Mouse (Mus musculus) inflammation-experienced regulatory T-cells, adult 6 months (primary cell): ENCODE results near the gene Kctd17. TPM values are rescaled to one million over a fixed set of nuclear protein-coding genes. Genes with fewer than 3 reads are reported as not detected.

Experiments used
- ATAC-seq: one replicate; pipeline ENCODE4 v1.8.0; 2017
- polyA plus RNA-seq, 3 experiments: library from polyadenylated mRNA; unstranded; fragments of 100-300 nt; shearing (Covaris generic); gene quantifications; one replicate each; pipeline ENCODE4 v1.2.1; 2017

Gene Kctd17
- polyA plus RNA-seq, 3 experiments from 2014 or later = 7.5 to 14.9 (median 8.8) TPM

DNA sequence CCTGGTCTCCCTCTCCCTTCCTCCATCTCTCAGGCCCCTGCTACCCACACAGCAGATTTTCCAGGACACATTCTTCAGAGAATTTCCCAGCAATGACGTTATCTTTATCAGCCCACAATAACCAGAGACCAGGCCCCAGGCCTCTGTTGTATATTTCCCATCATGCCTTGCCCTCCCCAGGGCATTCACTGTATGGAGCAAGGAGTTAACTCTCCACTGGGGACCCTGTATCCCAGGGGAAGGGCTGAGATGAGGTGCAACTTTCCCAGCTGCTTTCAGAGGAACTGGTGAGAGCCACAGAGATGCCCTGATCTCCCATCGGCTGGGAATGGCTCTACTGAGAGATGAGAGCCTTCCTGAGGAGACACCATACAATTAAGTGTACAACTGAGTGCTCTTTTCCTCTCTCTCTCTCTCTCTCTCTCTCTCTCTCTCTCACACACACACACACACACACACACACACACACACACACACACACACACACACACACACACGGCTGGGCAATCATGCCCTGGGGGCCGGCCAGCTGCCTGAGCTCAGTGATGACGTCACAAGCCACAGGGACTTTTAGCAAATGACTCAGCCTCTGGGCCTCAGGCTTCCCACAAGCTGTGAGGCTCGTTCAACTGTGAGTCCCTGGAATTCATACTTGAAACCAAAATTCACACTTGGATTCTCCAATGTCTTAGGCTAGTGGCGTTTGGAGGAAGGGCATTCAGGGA, 21.5 kb downstream of the Kctd17 start:
- peak; percentile 73 for ATAC-seq

DNA sequence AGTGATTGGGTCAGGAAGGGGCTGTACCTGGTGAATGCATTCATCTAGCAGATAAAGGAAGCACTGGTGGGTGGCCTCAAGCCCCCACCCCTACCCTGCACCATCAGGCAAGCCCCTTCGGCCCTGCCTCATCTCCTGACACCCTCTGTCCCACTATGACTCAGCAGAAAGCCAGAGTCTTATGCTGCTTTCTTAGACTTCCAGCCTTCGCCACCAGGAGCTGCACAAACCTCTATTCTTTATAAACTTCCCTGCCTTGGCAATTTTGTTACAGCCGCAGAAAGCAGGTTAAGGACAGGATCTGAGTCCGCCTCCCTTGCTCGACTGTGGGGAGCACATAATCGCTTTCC, 22.0 kb downstream of the Kctd17 start:
- ATAC-seq = peak; percentile 30

DNA sequence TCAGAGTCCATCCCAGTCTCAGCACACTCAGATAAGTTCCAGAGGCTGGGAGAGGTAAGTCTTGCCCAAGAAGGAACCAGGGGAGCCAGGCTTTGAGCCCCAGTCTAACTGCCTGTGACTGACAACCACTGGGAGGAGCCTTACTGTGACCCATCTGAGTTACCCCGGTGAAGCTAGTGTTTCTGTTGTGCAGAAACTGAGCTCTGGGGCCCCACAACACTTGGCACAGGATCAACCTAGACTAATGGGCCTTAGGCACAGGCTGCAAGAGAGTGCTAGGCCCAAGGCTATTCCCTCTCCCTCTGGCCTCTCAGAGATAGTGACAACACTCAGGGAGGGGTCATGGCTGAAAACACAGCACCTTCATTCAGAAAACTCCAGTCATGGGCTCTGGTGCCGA, 22.8 kb downstream of the Kctd17 start:
- ATAC-seq = no peak

DNA sequence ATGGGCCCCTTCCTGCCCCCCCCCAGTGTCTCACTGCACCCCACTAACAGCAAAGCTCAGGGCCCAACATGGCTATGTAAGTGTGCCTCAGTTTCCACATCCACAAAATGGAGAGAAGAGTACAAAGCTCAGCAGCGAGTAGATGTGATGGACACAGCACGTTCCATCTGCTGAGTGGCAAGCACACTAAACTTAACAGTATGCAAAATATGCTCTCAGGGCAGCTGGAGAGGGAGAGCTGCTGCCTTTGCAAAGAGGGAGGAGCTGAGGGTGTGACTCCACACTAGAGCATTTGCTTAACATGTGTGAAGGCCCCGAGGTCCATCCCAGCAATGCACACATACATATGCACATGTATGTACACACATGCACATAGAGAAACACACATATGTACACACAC, 24.6 kb downstream of the Kctd17 start:
- ATAC-seq = no peak

DNA sequence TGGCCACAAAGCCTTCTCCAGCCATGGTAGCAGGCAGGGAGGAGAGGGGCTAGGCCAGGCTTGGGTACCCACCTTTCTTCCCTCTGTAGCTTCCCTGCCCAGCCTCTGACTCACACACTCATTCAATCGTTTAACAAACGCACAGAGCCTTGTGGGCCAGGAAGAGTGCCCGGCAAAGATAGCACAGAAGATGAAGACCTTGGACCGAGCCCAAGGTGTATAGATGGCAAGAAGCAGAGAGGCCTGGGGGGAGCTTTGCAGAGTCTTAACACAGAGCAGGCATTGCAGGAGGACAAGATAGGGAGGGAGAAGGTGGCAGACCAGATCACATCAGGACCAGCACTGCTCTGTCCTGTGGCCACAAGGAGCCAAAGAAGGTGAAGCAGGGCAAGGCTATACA, 26.8 kb downstream of the Kctd17 start:
- no peak for ATAC-seq

DNA sequence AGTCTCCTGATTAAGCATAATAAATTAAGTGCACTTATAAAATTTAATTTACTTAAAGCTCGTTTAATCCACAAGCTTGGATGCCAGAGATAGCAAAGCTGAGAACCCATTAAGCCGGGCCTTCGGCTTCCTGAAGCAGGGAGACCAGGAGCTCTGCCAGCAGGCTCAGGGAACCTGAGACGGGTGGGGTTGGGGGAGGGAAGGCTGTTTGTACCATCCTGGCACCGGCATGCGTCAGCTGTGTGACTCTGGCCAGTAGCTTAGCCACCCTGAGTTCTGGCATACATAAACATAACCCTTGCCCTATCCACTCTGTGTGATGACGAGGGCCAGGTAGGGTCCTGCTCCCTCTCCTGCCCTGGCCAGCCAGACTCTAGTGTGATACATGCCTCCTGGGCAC, 27.7 kb downstream of the Kctd17 start:
- no peak for ATAC-seq

DNA sequence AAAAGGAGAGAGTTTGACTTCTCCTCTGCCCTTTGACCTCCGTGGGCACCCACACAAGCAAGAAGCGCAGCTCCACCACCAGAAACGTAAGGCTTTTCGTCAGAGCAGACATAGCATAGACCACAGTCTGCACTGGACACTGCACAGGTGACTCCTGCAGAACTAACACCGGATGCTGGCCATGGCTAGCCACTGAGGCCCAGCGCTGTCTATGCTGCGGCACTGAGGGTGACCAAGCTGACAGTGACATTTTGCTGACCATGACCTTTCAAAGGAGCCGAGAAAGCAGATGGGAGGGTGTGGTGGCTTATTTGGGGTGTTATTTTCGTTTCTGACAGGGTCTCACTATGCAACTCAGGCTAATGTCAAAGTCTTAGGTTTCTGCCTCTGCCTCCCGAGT, 28.8 kb downstream of the Kctd17 start:
- ATAC-seq = no peak

DNA sequence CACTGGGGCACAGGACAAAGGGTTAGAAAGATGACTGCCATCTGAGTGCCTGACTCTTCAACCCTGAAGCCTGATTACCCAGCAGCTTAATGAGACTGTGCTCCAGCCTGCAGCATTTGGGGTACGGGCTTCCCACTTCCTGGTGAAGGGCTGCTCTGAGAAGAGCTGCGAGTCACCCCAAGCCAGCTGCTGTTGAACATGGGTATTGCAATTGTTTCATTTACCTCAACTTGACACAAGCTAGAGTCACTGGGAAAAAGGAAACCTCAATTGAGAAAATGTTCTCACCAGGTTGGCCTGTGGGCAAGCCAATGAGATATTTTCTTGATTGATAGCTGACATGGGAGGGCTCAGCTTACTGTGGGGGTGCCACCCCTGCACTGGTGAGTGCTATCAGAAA, 34.6 kb downstream of the Kctd17 start:
- ATAC-seq = peak; percentile 87

DNA sequence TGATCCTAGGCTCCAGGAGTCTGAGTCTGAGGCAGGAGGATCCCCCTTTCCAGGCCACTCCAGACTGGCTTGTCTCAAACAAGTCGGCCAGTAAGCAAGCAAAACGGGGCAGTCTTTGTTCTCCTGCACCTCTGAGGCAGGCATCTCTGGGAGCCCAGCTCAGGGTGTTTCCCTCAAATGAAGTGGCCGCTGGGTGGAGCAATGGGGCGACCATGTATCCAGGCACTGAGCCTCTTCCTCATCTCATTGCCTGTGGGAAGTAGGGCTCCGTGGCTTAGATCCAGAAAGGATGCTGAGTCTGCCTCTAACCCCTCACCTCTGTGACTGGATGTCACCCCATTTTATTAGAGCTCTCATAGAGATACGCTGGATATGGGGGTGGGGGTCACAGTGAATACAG, 38.4 kb downstream of the Kctd17 start:
- no peak for ATAC-seq

DNA sequence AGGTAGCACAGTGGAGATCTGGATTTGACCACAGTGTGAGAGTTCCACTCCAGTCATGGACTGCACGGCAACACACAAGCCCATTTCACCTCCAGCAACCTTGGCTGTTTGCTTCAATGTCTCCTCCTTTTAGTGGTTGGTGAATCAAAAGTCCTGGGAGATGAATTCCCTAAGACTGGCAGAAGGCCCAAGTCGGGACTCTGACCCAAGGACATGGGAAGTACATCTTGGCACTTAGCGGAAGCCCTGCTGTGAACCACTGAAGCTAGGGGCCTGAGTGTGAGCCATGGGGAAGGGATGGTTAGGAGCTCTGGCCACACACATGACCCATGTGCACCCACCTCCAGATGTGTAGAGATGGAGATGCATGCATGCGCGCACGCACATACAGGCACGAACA, 39.2 kb downstream of the Kctd17 start:
- no peak for ATAC-seq

DNA sequence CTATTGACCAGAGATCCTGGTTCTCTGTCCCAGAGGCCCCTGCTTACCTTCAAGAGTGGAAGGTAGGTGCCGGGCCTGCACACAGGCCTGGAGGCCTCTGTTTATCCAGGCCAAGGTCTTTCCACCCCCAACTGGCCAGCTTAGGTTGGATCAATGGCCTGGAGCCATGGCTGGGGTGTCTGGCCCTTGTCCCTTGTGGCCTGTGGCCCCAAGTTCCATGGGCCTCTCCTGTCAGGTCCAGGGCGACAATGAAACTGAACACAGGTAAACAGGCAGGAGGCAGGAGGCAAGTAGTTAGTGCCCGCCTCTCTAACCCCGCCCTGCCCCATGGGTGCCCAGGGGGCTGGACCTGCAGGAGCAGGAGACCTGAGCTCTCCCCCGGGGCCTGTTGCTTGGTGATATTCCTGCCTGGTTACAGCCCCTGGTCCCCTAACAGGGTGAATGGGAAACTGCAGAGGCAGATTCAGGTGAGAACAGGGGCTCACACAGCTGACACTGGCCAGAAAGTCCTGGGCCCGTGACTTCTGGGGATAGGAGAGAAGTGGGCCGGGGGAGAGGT, 40.1 kb downstream of the Kctd17 start, which contains the start of gene Tmprss6:
Gene Tmprss6 (minus strand): TSS at position 256 of the 559 bp plus-strand sequence.
- ATAC-seq = no peak

DNA sequence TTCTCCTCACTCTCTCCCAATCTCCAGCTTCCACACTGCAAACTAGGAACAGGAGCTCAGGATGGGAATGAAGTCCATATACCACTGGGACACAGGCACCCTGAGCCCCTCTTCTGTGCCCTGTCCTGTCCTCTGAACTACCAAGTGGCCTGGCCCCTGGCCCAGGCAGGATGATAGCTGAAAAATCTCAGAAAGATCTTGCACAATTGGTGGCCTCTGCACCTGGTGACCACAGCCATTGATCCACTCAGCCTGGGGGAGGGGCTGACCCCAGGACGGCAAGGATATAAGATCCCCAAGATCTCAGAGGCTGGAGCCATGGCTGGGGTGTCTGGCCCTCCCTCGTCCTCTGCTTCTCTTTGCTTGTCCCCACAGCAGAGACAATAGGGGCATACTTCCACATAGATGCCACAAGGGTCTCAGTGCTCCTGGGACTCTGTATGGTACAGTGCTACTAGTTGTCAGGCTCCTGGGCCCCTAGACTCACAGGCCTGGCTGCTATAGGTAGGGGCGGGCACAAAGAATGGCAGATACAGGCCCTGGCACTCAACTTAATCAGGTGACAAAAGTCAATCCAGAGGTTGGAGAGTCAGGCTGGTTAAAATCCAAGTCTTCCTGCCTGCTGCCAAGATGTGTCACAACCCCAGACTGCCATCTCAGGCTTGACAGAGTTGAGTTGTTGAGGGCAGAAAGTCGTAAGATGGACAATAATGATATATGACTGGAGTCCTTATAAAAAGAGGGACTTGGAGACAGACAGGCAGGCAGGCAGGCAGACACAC, 42.3 kb downstream of the Kctd17 start:
- ATAC-seq = no peak

DNA sequence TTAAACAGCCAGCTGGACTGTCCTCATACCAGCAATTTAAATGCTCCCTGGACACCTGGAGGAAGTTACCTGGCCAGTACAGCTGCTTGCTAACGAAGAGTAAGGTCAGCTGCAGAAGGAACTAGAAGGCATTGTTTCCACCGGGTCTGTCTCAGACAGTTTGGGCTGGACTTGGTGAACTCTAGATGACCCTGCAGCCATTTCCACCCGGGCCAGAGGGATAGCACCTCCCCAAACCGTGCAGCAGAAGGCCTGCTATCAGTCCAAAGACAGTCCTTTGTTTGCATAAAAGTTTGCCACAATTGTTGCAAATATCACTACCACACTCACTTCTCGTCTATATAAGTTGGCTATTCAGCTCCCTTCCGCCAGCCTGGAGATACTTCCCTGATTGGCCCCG, 43.5 kb downstream of the Kctd17 start:
- no peak for ATAC-seq

DNA sequence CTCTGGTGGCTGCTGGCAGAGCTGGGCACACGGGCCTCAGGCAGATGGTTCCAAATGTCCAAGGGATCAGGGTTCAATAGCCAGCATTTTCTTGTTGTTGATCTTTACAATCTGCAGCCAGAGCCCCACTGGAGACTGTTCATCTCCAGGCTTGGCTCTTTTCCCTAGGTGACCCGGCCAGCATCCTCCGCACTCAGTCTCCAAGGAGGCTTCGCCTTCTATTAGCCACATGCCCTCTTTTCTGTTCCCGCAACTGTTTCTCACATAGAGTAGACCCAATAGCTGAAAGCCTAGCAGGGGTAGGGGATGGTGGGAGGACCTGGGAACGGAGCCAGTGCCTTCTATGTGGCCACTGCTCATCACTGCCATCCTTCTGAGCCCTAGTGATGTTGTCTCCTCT, 45.1 kb downstream of the Kctd17 start:
- no peak for ATAC-seq

DNA sequence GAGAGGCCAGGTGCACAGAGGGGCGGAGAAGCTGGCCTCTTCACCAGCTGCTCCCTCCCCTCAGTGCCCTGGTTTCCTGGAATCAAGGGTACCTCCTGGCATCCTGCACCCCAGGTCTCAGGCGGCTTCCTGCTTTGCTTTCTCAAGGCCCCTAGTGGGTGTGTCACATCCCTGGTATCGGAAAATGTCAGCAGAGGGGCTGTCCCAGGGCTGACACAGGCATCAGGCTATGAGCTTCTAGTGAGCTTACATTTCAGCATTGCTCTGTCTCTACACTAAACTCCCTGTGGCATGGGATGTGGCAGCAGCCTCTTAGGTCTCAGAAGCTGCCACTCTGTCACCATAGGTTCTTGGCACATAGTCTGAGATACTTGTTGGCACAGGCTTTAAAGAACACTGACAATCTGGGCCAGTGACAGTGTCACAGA, 47.3 kb downstream of the Kctd17 start:
- ATAC-seq = peak; percentile 86

DNA sequence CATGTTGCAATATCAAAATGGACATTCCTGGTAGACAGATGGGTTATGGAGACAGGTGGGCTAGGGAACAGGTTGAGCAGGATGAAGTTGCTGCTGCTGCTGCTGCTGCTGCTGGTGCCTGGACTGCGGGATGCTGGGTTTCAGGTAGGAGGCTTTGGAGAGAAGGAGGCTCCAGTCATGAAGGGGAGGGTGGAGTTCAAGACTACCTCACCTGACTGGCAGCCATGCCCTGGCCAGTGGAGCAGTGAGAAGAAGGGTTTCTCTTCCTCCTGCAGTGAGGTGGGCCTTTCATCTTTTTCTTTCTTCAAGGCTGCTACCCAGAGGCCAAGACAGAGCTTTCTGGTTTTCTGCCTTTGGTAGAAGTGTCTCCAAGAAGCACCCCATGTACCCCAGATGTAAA, 48.5 kb downstream of the Kctd17 start:
- no peak for ATAC-seq

DNA sequence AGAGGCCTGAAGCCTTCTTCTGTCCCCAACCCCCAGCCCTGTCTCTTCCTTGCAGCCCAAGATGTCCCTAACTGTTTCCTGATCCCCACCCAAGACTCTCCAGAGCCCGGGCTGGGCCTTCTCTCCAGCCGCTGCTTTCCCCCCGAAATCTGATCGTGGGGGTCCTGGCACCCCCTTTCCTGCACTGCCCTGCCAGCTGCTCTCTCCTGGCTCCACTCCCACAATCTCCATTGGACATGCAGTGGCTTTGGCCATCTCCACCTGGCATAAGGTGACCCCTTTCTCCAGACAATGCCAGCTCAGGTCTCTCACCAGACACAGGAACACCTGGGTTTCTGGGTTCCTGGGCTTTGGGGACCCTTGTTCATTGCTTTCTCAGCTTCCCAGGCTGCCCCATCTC, 49.7 kb downstream of the Kctd17 start:
- no peak for ATAC-seq

DNA sequence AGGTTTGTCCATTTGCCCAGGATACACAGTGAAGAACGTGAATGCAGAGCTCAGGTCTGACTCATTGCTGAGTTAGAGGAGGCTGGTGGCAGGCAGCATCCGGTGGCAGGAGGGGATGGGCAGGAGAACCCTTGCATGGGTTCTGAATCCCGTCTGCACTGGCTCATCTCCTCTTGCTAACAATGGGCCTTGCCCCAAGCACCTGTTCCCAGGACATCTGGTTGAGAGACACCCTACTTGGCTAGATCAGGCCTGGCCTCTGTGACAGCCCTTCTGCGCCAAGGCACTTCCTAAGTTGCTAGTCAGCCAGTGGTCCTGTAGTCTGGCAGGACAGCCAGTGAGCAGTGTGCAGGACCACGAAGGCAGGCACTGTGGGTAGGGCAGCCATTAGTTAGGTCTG, 51.1 kb downstream of the Kctd17 start:
- ATAC-seq = peak; percentile 39

DNA sequence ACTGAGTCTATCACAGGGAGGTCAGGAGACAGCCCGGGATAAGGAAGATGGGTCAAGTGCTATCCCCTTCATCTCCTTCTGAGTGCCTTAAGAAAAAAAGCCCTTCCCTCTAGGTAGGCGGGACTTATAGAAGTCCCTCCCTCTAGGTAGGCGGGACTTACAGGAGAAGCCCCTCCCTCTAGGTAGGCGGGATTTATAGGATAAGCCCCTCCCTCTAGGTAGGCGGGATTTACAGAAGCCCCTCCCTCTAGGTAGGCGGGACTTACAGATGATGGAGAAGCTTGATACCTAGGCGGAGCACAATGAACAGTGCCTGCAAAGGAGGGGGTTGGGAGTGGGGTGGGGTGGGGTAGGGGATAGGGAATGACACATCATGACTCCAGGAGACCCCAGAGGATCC, 51.7 kb downstream of the Kctd17 start:
- peak; percentile 6 for ATAC-seq

DNA sequence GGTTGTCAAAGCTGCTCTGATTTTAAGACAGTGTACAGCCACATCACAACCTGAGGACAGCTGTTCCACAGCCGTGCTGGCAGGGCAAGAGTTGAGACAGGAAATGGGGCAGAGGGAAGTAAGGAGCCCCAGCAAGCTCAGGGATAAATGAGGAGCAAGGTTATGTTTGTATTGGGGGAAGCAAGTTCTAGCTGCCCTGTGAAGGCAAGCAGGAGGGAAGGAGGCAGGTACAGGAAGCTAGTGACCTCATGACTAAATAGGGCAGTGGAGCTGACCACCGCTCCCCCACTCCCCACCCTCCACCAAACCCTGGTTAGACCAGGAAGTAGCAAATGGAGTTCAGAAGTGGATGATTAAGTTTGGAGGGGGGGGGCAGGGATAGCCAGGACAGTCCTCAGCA, 52.6 kb downstream of the Kctd17 start:
- no peak for ATAC-seq

DNA sequence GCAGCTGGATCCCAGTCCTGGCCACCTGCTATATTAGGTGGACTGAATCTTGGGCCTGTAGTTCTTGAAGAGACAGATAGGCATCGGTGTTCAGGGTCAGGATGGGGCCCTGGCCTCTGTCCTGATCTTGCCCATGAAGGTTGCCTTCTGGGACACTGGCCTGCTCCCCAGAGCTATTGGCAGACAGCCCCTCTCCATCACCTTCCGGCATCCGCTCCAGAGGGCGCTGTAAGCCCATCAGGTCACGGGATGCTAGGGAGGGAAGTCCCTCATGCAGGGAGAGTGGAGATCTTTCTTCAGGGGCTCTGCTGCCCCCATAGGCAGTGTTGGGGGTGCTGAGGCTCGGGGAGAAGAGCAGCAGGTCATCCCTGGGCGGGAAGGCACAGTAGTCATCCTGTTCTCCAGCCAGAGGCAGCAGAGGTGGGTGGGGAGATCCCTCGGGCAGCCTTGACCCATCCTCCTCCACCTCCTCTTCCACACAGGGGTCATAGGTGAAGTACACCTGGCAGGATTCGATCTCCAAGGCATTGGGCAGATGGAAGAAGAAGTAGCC, 53.2 kb downstream of the Kctd17 start:
- ATAC-seq = no peak

DNA sequence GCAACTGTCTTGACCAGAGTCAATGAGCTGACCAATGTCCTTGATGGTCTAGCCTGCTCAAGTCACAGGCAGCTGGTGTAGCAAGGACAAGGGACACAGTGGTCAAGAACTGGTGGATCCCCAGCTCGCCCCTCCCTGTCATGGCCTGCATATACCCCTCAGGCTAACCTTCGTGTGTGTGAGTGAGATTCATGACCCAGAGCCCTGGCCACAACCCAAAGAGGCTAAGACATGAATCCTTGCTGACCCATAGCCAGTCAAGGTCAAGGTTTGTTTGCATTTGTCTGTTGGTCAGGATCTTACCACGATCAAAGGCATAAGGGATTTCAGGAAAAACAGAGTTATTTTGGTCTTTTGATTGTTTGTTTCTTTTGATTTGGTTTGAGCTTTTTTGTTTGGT, 54.2 kb downstream of the Kctd17 start:
- no peak for ATAC-seq

DNA sequence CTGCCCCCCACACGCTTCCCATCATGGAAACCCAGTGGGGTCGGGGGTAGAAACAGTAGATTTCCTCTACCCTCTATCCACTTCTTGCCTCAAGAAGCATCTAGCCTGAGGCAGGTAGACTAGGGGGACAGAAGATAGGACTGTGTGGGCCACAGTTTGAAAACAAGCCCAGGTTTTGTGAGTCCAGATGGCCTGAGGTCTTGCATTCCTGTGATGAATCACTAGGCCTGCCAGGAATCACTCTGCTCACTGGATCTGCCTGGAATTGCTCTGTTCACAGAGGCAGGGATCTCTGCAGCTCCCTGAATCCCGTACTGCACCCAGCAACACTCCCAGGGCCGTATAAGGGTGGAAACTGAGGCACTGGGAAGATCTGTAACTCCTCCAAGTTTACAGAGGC, 54.9 kb downstream of the Kctd17 start:
- no peak for ATAC-seq

DNA sequence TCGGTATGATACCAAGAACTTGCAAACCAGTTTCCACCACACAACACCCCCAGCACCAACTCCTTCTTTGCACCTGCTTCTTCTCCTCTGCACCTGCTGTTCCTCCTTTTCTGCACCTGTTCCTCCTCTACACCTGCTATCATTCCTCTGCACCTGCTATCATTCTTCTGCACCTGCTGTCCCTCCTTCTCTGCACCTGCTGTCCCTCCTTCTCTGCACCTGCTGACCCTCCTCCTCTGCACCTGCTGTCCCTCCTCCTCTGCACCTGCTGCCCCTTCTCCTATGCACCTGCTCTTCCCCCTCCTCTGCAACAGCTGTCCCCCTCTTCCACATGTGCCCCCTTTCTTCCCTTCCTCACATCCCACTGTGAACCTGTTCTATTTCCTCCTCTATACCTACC, 58.2 kb downstream of the Kctd17 start:
- ATAC-seq = no peak
